Comparison of ENCODE assay signal across 12 mouse cellular contexts in the genomic region with DNA sequence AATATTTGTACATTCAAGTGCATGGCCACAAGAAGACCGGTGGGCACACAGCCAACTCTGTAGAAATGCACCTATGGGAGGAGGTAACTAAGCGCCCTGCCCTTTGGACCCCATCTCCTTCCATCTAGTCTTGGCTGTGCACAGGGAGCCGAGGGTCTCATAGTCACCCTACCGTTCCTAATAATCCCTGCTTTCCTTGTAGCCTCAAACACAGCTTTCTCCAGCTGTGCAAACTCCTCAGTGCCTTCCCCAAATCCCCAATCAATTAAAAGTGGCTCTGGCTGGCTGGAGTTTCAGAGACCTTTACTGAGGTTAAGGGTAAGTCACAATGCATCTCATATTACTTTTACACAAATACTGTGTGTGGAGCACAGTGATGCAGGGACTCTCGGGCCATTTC.
DNase-seq lines count a peak whose midpoint lies in the region; ATAC-seq and TF ChIP-seq lines count a peak whose summit lies in the region.
"Had no signal": no experiment of that assay in that cellular context is flagged by ENCODE, and none has a peak within 500 bp of the region (broad histone marks: within the 10 kb centered on the region; RNA-seq: fewer than 3 reads in every experiment).

No protein-coding gene starts in this region.

- H3K4me3 ChIP-seq in cerebellum, adult 2 months (replicated peaks; ENCODE audit: insufficient read depth, low read depth, low read length): no peak overlapping the region
- no peak overlapping the region for H3K4me3 ChIP-seq in kidney, adult 2 months (ENCODE audit: insufficient read depth, low read depth, low read length)
- H3K4me3 ChIP-seq in limb, embryonic 11.5 days (ENCODE audit: low read depth, low read length): no peak overlapping the region
- H3K4me3 ChIP-seq in hindbrain, postnatal 0 days (ENCODE audit: low read length): no peak overlapping the region
- H3K4me3 ChIP-seq: gastrocnemius, adult 2 months; heart, embryonic 13.5 days; midbrain, embryonic 12.5 days had no signal

- 72% methylated on average over 5 of the region's 5 CpGs for WGBS in cerebellum, adult 2 months
- 35% methylated on average over 5 of the region's 5 CpGs for WGBS in kidney, adult 2 months
- WGBS in limb, embryonic 11.5 days: 42% methylated on average over 5 of the region's 5 CpGs
- 54% methylated on average over 5 of the region's 5 CpGs for WGBS in hindbrain, postnatal 0 days

- ATAC-seq in limb, embryonic 11.5 days (ENCODE audit: insufficient number of reproducible peaks, low FRiP score, low TSS enrichment, low read depth): peak; percentile 73; the same call in 1 of the 2 replicates
- ATAC-seq in hindbrain, postnatal 0 days: no peak

- 0 out of 2 replicates have a peak, but pooled peaks cover 2% of the 10 kb centered on the region for H3K4me1 ChIP-seq in cerebellum, adult 2 months (ENCODE audit: control insufficient read depth, insufficient read depth, low read length)
- H3K4me1 ChIP-seq in kidney, adult 2 months (ENCODE audit: control insufficient read depth, insufficient read depth, low read length): peaks cover 2% of the 10 kb centered on the region; the same call in 1 of the 2 replicates
- H3K4me1 ChIP-seq in limb, embryonic 11.5 days (ENCODE audit: control insufficient read depth, insufficient read depth, low read length): peaks cover 19% of the 10 kb centered on the region
- H3K4me1 ChIP-seq in hindbrain, postnatal 0 days (ENCODE audit: insufficient read depth, low read length): no peaks in the 10 kb centered on the region

- TF ChIP-seq CTCF in cerebellum, adult 2 months (IDR thresholded peaks at IDR 0.05; ENCODE audit: borderline replicate concordance, insufficient read depth, low read depth, low read length): no peak
- TF ChIP-seq CTCF in kidney, adult 2 months (conservative IDR thresholded peaks at IDR 0.05; ENCODE audit: insufficient read depth, insufficient read length, low read depth, low read length): no peak
- no peak for TF ChIP-seq CTCF in hindbrain, postnatal 0 days (IDR thresholded peaks at IDR 0.05; ENCODE audit: low read depth)

- H3K27me3 ChIP-seq in cerebellum, adult 2 months (ENCODE audit: control insufficient read depth, insufficient read depth, low read length): no peaks in the 10 kb centered on the region
- no peaks in the 10 kb centered on the region for H3K27me3 ChIP-seq in kidney, adult 2 months (replicated peaks; ENCODE audit: control insufficient read depth, insufficient read depth, low read length)
- H3K27me3 ChIP-seq in limb, embryonic 11.5 days (ENCODE audit: control insufficient read depth, insufficient read depth, low read length): no peaks in the 10 kb centered on the region
- no peaks in the 10 kb centered on the region for H3K27me3 ChIP-seq in hindbrain, postnatal 0 days (ENCODE audit: insufficient read depth, low read length)
- H3K27me3 ChIP-seq: heart, embryonic 13.5 days; midbrain, embryonic 12.5 days had no signal

- no peak for TF ChIP-seq POLR2A in cerebellum, adult 2 months (IDR thresholded peaks at IDR 0.05; ENCODE audit: borderline replicate concordance, insufficient read depth, low read length)
- no peak for TF ChIP-seq POLR2A in kidney, adult 2 months (IDR thresholded peaks at IDR 0.05; ENCODE audit: low read depth, low read length)

- DNase-seq in cerebellum, postnatal 10 days: peak; percentile 23 to 27
- DNase-seq in cerebellum, adult 2 months: no peak
- peak; percentile 59 for DNase-seq in embryo, embryonic 10.5 days (ENCODE audit: low spot score)
- peak; percentile 36 for DNase-seq in kidney, adult 2 months
- DNase-seq in limb, embryonic 11.5 days (ENCODE audit: low spot score): peak; percentile 56
- DNase-seq in adrenal gland, postnatal 36 days: no peak
- no peak for DNase-seq in left cerebral cortex, adult 18-20 months (ENCODE audit: low spot score in 2 of 2)
- DNase-seq in hindbrain, postnatal 0 days (ENCODE audit: low spot score): no peak
- DNase-seq: cerebellum, adult 9-11 months; gastrocnemius, adult 2 months had no signal

- no peaks in the 10 kb centered on the region for H3K9me3 ChIP-seq in limb, embryonic 11.5 days (ENCODE audit: control insufficient read depth, low read length)
- H3K9me3 ChIP-seq in hindbrain, postnatal 0 days (ENCODE audit: low read length): no peaks in the 10 kb centered on the region
- H3K9me3 ChIP-seq: heart, embryonic 13.5 days; midbrain, embryonic 12.5 days had no signal

- no peak overlapping the region for H3K4me2 ChIP-seq in limb, embryonic 11.5 days (ENCODE audit: low read depth, severe bottlenecking)
- no peak overlapping the region for H3K4me2 ChIP-seq in hindbrain, postnatal 0 days (ENCODE audit: low read depth, low read length)
- H3K4me2 ChIP-seq: heart, embryonic 13.5 days; midbrain, embryonic 12.5 days had no signal

- no peaks in the 10 kb centered on the region for H3K36me3 ChIP-seq in kidney, adult 2 months (ENCODE audit: control insufficient read depth, insufficient read depth, low read length)
- H3K36me3 ChIP-seq in limb, embryonic 11.5 days (ENCODE audit: control insufficient read depth, insufficient read depth, low read length): no peaks in the 10 kb centered on the region
- H3K36me3 ChIP-seq in hindbrain, postnatal 0 days (ENCODE audit: insufficient read depth, low read length): no peaks in the 10 kb centered on the region
- H3K36me3 ChIP-seq: heart, embryonic 13.5 days; midbrain, embryonic 12.5 days had no signal

- no peak overlapping the region for H3K27ac ChIP-seq in cerebellum, adult 2 months (ENCODE audit: insufficient read depth, low read length)
- no peak overlapping the region for H3K27ac ChIP-seq in kidney, adult 2 months (ENCODE audit: insufficient read depth, low read depth, low read length)
- no peak overlapping the region for H3K27ac ChIP-seq in limb, embryonic 11.5 days (replicated peaks; ENCODE audit: low read depth, low read length)
- H3K27ac ChIP-seq in hindbrain, postnatal 0 days: no peak overlapping the region
- H3K27ac ChIP-seq: gastrocnemius, adult 2 months; heart, embryonic 13.5 days; midbrain, embryonic 12.5 days had no signal

- H3K9ac ChIP-seq in limb, embryonic 11.5 days (ENCODE audit: low read length): no peak overlapping the region
- H3K9ac ChIP-seq in hindbrain, postnatal 0 days (replicated peaks; ENCODE audit: low read length): no peak overlapping the region
- H3K9ac ChIP-seq: heart, embryonic 13.5 days; midbrain, embryonic 12.5 days had no signal

Comparison
In these comparisons a context has a peak if more than half of its experiments do, and no peak if none do; other contexts are left out.
1. DNase-seq: peak in cerebellum, postnatal 10 days (2 of 2), embryo, embryonic 10.5 days (single experiment), kidney, adult 2 months (single experiment) and limb, embryonic 11.5 days (single experiment); none in cerebellum, adult 2 months (0 of 2), adrenal gland, postnatal 36 days (0 of 2), left cerebral cortex, adult 18-20 months (0 of 2) and hindbrain, postnatal 0 days (single experiment).